In the genomic region with DNA sequence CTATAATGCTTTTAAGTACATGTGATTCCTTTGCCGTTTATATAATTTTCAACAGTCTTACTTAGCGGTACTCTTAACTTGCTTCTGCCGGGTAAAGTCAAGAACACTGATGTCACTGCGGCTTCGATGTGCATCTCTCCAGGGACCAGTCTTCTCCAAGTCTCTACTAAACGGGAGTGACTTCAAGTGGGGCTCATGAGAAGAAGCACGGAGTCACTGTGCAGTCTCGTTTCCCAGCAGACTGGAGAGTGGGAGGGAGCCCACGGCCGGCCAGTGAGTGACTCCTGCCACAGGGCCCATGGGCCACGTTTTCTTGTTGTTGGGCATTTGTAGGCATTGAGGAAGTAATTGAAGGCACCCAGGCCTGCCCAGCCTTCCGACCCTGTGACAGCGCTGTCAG, we compare ENCODE assay signal across 26 mouse cellular contexts. TPM values are rescaled to one million over a fixed set of nuclear protein-coding genes. Genes with fewer than 3 reads are reported as not detected.
A peak's percentile ranks its signal among the peaks of the same experiment; 100 is the strongest.
DNase-seq lines count a peak whose midpoint lies in the region; ATAC-seq and TF ChIP-seq lines count a peak whose summit lies in the region.
"Had no signal": no experiment of that assay in that cellular context is flagged by ENCODE, and none has a peak within 500 bp of the region (broad histone marks: within the 10 kb centered on the region; RNA-seq: fewer than 3 reads in every experiment).

No protein-coding gene starts in this region.

- H3K9me3 ChIP-seq in heart, embryonic 10.5 days = no peaks in the 10 kb centered on the region
- no peaks in the 10 kb centered on the region for H3K9me3 ChIP-seq in midbrain, embryonic 11.5 days (ENCODE audit: control insufficient read depth, low read length)
- H3K9me3 ChIP-seq in midbrain, embryonic 16.5 days (replicated peaks; ENCODE audit: control insufficient read depth, low read length, poor library complexity, severe bottlenecking) = no peaks in the 10 kb centered on the region
- H3K9me3 ChIP-seq: embryonic facial prominence, embryonic 13.5 days; embryonic facial prominence, embryonic 15.5 days; forebrain, embryonic 13.5 days; forebrain, embryonic 15.5 days had no signal

- H3K9ac ChIP-seq in midbrain, embryonic 11.5 days (ENCODE audit: low read length) = no peak overlapping the region
- no peak overlapping the region for H3K9ac ChIP-seq in midbrain, embryonic 16.5 days (ENCODE audit: low read depth, low read length)
- H3K9ac ChIP-seq: embryonic facial prominence, embryonic 13.5 days; embryonic facial prominence, embryonic 15.5 days; forebrain, embryonic 13.5 days; forebrain, embryonic 15.5 days; forebrain, postnatal 0 days had no signal

- H3K27ac ChIP-seq in gastrocnemius, adult 2 months = peak overlapping the region; percentile 10; the same call in 1 of the 2 replicates
- no peak overlapping the region for H3K27ac ChIP-seq in heart, embryonic 10.5 days
- H3K27ac ChIP-seq in midbrain, embryonic 11.5 days (ENCODE audit: low read depth, low read length) = no peak overlapping the region
- H3K27ac ChIP-seq in midbrain, embryonic 16.5 days (ENCODE audit: low read length) = no peak overlapping the region
- H3K27ac ChIP-seq: embryonic facial prominence, embryonic 13.5 days; embryonic facial prominence, embryonic 15.5 days; forebrain, embryonic 10.5 days; forebrain, embryonic 13.5 days; forebrain, embryonic 15.5 days had no signal

- intact Hi-C loops in gastrocnemius, adult 2 months (cut with DNase I) = no loop called here

- no peak overlapping the region for H3K4me2 ChIP-seq in midbrain, embryonic 11.5 days
- H3K4me2 ChIP-seq in midbrain, embryonic 16.5 days (ENCODE audit: low read length) = no peak overlapping the region
- H3K4me2 ChIP-seq: embryonic facial prominence, embryonic 13.5 days; embryonic facial prominence, embryonic 15.5 days; forebrain, embryonic 13.5 days; forebrain, embryonic 15.5 days had no signal

- DNase-seq in gastrocnemius, adult 2 months = no peak
- DNase-seq in gastrocnemius, postnatal 25 days = no peak
- DNase-seq in heart, adult 8-10 months (ENCODE audit: low spot score) = peak; percentile 33
- no peak for DNase-seq in heart, embryonic 10.5 days (ENCODE audit: low spot score)
- peak; percentile 33 for DNase-seq in midbrain, embryonic 11.5 days (ENCODE audit: low spot score, missing footprints)
- no peak for DNase-seq in cerebellum, adult 18-20 months
- DNase-seq: adrenal gland, adult 2 months; adrenal gland, postnatal 10 days; adrenal gland, postnatal 25 days; B cell, adult 2 months; cerebellum, adult 11-12 months; cerebellum, adult 8-10 months; cerebellum, adult 9-11 months; cerebellum, postnatal 14 days; cerebellum, postnatal 36 days; embryo, embryonic 11 days; forebrain, postnatal 0 days had no signal

- peaks cover 90% of the 10 kb centered on the region for H3K27me3 ChIP-seq in heart, embryonic 10.5 days (ENCODE audit: insufficient read depth, poor library complexity, severe bottlenecking)
- peaks cover 3% of the 10 kb centered on the region; the same call in 1 of the 2 replicates for H3K27me3 ChIP-seq in midbrain, embryonic 11.5 days (ENCODE audit: control insufficient read depth, insufficient read depth, low read length)
- H3K27me3 ChIP-seq in midbrain, embryonic 16.5 days (ENCODE audit: control insufficient read depth, insufficient read depth, low read depth, low read length) = no peaks in the 10 kb centered on the region
- H3K27me3 ChIP-seq: CH12.LX; embryonic facial prominence, embryonic 15.5 days; forebrain, embryonic 13.5 days; forebrain, embryonic 15.5 days had no signal

- no peaks in the 10 kb centered on the region for H3K4me1 ChIP-seq in heart, embryonic 10.5 days
- H3K4me1 ChIP-seq in midbrain, embryonic 11.5 days (ENCODE audit: control insufficient read depth, insufficient read depth, low read length) = peaks cover under 1% of the 10 kb centered on the region; the same call in 1 of the 2 replicates
- H3K4me1 ChIP-seq in midbrain, embryonic 16.5 days (ENCODE audit: control insufficient read depth, insufficient read depth, low read length) = peaks cover 8% of the 10 kb centered on the region
- H3K4me1 ChIP-seq: embryonic facial prominence, embryonic 15.5 days had no signal

- no peak overlapping the region for H3K4me3 ChIP-seq in gastrocnemius, adult 2 months
- no peak overlapping the region for H3K4me3 ChIP-seq in heart, embryonic 10.5 days
- no peak overlapping the region for H3K4me3 ChIP-seq in midbrain, embryonic 11.5 days (ENCODE audit: low read depth, low read length)
- no peak overlapping the region for H3K4me3 ChIP-seq in midbrain, embryonic 16.5 days (ENCODE audit: low read depth, low read length)
- H3K4me3 ChIP-seq: embryonic facial prominence, embryonic 13.5 days; embryonic facial prominence, embryonic 15.5 days; erythroblast, embryonic 14.5 days; forebrain, embryonic 10.5 days; forebrain, embryonic 13.5 days; forebrain, embryonic 15.5 days had no signal

- H3K36me3 ChIP-seq in heart, embryonic 10.5 days = no peaks in the 10 kb centered on the region
- no peaks in the 10 kb centered on the region for H3K36me3 ChIP-seq in midbrain, embryonic 11.5 days (ENCODE audit: control insufficient read depth, insufficient read depth, low read length)
- H3K36me3 ChIP-seq in midbrain, embryonic 16.5 days (ENCODE audit: control insufficient read depth, insufficient read depth, low read length) = no peaks in the 10 kb centered on the region
- H3K36me3 ChIP-seq: embryonic facial prominence, embryonic 13.5 days; embryonic facial prominence, embryonic 15.5 days had no signal

- TF ChIP-seq CTCF in gastrocnemius, adult 2 months (IDR thresholded peaks at IDR 0.05) = no peak

- no peak for ATAC-seq in midbrain, embryonic 11.5 days (ENCODE audit: low FRiP score)
- ATAC-seq in midbrain, embryonic 16.5 days = no peak
- ATAC-seq: CD4-positive, CD25-positive, alpha-beta regulatory T cell, adult 4 months; forebrain, embryonic 13.5 days; forebrain, embryonic 15.5 days; forebrain, postnatal 0 days had no signal

- 81% methylated on average over 13 of the region's 13 CpGs for WGBS in heart, embryonic 10.5 days
- 89% methylated on average over 13 of the region's 13 CpGs for WGBS in midbrain, embryonic 11.5 days
- WGBS in midbrain, embryonic 16.5 days = 86% methylated on average over 13 of the region's 13 CpGs

RNA-seq across cellular contexts. Expression of gene Slc4a8, which starts 6.3 kb away (rescaled TPM):
- 1 to 10 TPM; 1.5 to 1.9 TPM for total RNA-seq in gastrocnemius, adult 2 months (2021)
- 1 to 10 TPM; 1.6 to 1.7 TPM for total RNA-seq in gastrocnemius, postnatal 25 days (2021)
- total RNA-seq in heart, adult 8-10 months (2022) = 1 to 10 TPM; 1.9 to 4.3 (median 2.8) TPM
- 2.2 and 2.3 TPM in 2 replicates for polyA plus RNA-seq in heart, embryonic 10.5 days (2016; fragmentation: Nextera tagmentation; extraction: Ambion mirVana)
- 7.1 and 9.2 TPM in 2 replicates for polyA plus RNA-seq in midbrain, embryonic 11.5 days (2014; fragmentation: Nextera tagmentation; extraction: Ambion mirVana)
- polyA plus RNA-seq in midbrain, embryonic 16.5 days (2015; fragmentation: Nextera tagmentation; extraction: Ambion mirVana) = 30.5 and 31.1 TPM in 2 replicates

RNA-seq across cellular contexts. Expression of gene Galnt6, which starts 38.7 kb away (rescaled TPM):
- under 1 TPM; 0.10 to 0.14 TPM for total RNA-seq in gastrocnemius, adult 2 months (2021)
- under 1 TPM; 0.08 to 0.13 TPM for total RNA-seq in gastrocnemius, postnatal 25 days (2021)
- total RNA-seq in heart, adult 8-10 months (2022) = under 1 TPM; 0.54 to 0.86 (median 0.64) TPM
- 0.18 and 0.20 TPM in 2 replicates for polyA plus RNA-seq in heart, embryonic 10.5 days (2016; fragmentation: Nextera tagmentation; extraction: Ambion mirVana)
- 0.04 TPM in 1 of 2 replicates, not detected in the other for polyA plus RNA-seq in midbrain, embryonic 11.5 days (2014; fragmentation: Nextera tagmentation; extraction: Ambion mirVana)
- polyA plus RNA-seq in midbrain, embryonic 16.5 days (2015; fragmentation: Nextera tagmentation; extraction: Ambion mirVana) = 0.19 and 0.24 TPM in 2 replicates
- polyA plus RNA-seq: forebrain, embryonic 10.5 days had no signal

Comparison
In these comparisons a context has a peak if more than half of its experiments do, and no peak if none do; other contexts are left out.
1. DNase-seq: peak in heart, adult 8-10 months (single experiment) and midbrain, embryonic 11.5 days (single experiment); none in gastrocnemius, adult 2 months (single experiment), gastrocnemius, postnatal 25 days (single experiment), heart, embryonic 10.5 days (single experiment) and cerebellum, adult 18-20 months (0 of 2).